Mouse (Mus musculus): ENCODE data around the gene Mest. TPM values are rescaled to one million over a fixed set of nuclear protein-coding genes. Genes with fewer than 3 reads are reported as not detected.

The Mest gene
- polyA plus RNA-seq (2014; fragmentation: Illumina TruSeq; extraction: RNeasy Lipid Tissue Mini Kit (QIAGEN cat#74804); ENCODE audit: low read depth, low replicate concordance) = 4.0 TPM

GRCm38 (mm10) chr6:30723331-30723730 is at the start of gene Mest:
TSS of gene Mest (plus strand) at chr6:30723547.

DNA sequence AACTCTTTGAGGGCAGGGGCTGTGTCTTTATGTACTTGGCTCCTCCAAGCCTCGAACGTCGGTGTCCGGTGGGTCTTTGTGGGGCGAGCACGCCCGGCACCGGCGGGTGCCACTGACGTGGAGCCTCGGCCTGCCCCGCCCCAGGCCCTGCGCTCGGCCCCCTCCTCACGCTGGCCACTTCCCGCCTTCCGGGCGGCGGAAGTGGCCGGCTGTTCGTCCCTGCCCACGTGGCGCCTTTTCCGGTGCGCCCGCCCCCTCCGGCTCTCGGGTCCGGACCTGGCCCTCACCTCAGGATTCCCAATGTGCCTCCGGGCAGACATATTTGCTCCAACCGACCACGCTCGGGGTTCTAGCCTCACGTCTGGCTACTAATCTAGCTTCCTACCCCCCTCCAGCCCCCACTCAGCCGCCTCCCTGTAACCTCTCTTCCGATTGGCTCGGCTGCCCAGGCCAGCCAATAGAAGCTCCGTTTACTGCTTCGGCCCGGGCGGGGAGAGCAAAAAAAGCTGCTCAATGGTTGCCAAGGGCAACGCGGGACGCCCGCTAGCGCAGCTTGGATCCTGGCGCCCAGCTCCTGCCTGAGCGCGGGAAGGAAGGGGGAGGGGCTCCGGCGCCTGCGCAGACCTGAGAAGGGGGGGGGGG is 29.9 kb upstream of the Mest start, which contains the start of gene Cep41:
TSS of gene Cep41 (minus strand) at position 400 of the 642 bp plus-strand sequence.

Other genes starting within 250 kb of the Mest start
- 44.8 TPM for gene Tmem209, start 213.8 kb upstream of the Mest start, polyA plus RNA-seq (2014; fragmentation: Illumina TruSeq; extraction: RNeasy Lipid Tissue Mini Kit (QIAGEN cat#74804); ENCODE audit: low read depth, low replicate concordance)
- not detected for gene Ssmem1, start 213.7 kb upstream of the Mest start, polyA plus RNA-seq (2014; fragmentation: Illumina TruSeq; extraction: RNeasy Lipid Tissue Mini Kit (QIAGEN cat#74804); ENCODE audit: low read depth, low replicate concordance)
- gene Cpa2, start 182.0 kb upstream of the Mest start, polyA plus RNA-seq (2014; fragmentation: Illumina TruSeq; extraction: RNeasy Lipid Tissue Mini Kit (QIAGEN cat#74804); ENCODE audit: low read depth, low replicate concordance) = 7.4 TPM
- gene Cpa4, start 155.2 kb upstream of the Mest start, polyA plus RNA-seq (2014; fragmentation: Illumina TruSeq; extraction: RNeasy Lipid Tissue Mini Kit (QIAGEN cat#74804); ENCODE audit: low read depth, low replicate concordance) = not detected
- gene Cpa5, start 112.5 kb upstream of the Mest start, polyA plus RNA-seq (2014; fragmentation: Illumina TruSeq; extraction: RNeasy Lipid Tissue Mini Kit (QIAGEN cat#74804); ENCODE audit: low read depth, low replicate concordance) = not detected
- 1.6 TPM for gene Cpa1, start 84.3 kb upstream of the Mest start, polyA plus RNA-seq (2014; fragmentation: Illumina TruSeq; extraction: RNeasy Lipid Tissue Mini Kit (QIAGEN cat#74804); ENCODE audit: low read depth, low replicate concordance)
- 7.0 TPM for gene Cep41, start 29.8 kb upstream of the Mest start, polyA plus RNA-seq (2014; fragmentation: Illumina TruSeq; extraction: RNeasy Lipid Tissue Mini Kit (QIAGEN cat#74804); ENCODE audit: low read depth, low replicate concordance)
- gene Copg2, start 173.2 kb downstream of the Mest start, polyA plus RNA-seq (2014; fragmentation: Illumina TruSeq; extraction: RNeasy Lipid Tissue Mini Kit (QIAGEN cat#74804); ENCODE audit: low read depth, low replicate concordance) = 53.6 TPM
- not detected for gene Tsga13, start 192.0 kb downstream of the Mest start, polyA plus RNA-seq (2014; fragmentation: Illumina TruSeq; extraction: RNeasy Lipid Tissue Mini Kit (QIAGEN cat#74804); ENCODE audit: low read depth, low replicate concordance)
- not detected for gene Klf14, start 235.5 kb downstream of the Mest start, polyA plus RNA-seq (2014; fragmentation: Illumina TruSeq; extraction: RNeasy Lipid Tissue Mini Kit (QIAGEN cat#74804); ENCODE audit: low read depth, low replicate concordance)